Mouse (Mus musculus): ENCODE measurements around the gene Tcf23.

- no peak for TF ChIP-seq TCF12 (IDR thresholded peaks at IDR 0.05; ENCODE audit: insufficient read depth, poor library complexity, severe bottlenecking)
- no peak for TF ChIP-seq POLR2A (IDR thresholded peaks at IDR 0.05; ENCODE audit: insufficient read length, low read depth)
- TF ChIP-seq USF1 (IDR thresholded peaks at IDR 0.05; ENCODE audit: low read depth) = no peak
- no peak for TF ChIP-seq E2F4 (IDR thresholded peaks at IDR 0.05; ENCODE audit: insufficient read depth)
- TF ChIP-seq MYOG (IDR thresholded peaks at IDR 0.05; ENCODE audit: control insufficient read depth in 1 of 3, insufficient read depth in 1 of 3, insufficient read length in 2 of 3, low read depth in 2 of 3) = no peak
- no peak for TF ChIP-seq CEBPB (IDR thresholded peaks at IDR 0.05; ENCODE audit: insufficient read depth, poor library complexity, severe bottlenecking)
- TF ChIP-seq SRF (IDR thresholded peaks at IDR 0.05; ENCODE audit: control insufficient read depth, insufficient read length, low read depth) = no peak
- TF ChIP-seq POLR2AphosphoS2 (IDR thresholded peaks at IDR 0.05; ENCODE audit: insufficient read length, low read depth) = no peak
- TF ChIP-seq MAX (IDR thresholded peaks at IDR 0.05; ENCODE audit: low read depth) = no peak
- no peak for TF ChIP-seq REST (IDR thresholded peaks at IDR 0.05; ENCODE audit: insufficient read depth, insufficient read length)
These were observed 24.1 kb upstream of the Tcf23 start for GRCm38 (mm10) chr5:30944344-30944743.

Data from myocyte (in vitro differentiated cells).